Mouse (Mus musculus): ENCODE measurements around the gene Lce1c. TPM values are rescaled to one million over a fixed set of nuclear protein-coding genes. Genes with fewer than 3 reads are reported as not detected.

The Lce1c gene
- 108 and 297 TPM in 2 replicates for polyA plus RNA-seq (2012; rRNA removed)

DNA sequence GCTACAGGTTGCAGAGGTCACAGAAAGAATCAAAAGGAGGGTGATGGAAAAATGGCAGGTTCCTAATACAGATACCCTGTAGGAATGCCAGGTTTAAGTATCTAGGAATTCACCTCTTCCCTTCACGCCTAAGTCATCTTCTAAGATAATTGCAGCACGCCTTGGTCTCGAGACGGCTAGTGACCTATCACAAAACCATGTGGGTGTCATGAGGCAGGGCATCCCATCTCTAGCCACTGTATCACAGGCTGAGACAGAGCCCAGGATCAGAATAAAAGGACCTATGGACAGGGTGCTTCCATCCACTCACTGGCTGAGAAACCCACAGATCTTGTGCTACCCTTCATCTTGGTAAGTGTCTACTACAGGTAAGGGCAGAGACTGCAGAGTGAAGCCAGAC is at the start of gene Lce1c:
TSS of gene Lce1c (plus strand) at position 301 of the 400 bp plus-strand sequence.

DNA sequence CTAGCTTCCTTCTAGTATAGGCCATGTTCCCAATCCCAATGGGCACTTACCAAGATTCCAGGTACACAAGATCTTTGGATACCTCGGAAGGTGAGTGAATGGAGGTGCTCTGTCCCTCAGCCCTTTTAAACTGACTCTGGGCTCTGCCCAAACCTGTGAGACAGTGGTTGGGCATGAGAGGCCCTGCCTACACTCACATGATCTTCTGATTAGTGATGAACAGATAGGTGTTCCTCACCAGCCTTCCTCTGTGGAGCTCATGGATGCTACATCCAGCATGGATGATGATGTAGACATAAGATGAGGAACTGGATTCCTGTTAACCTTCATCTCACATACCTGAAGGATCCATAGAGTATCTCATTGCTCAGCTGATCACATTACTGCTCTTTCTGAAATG is 30.8 kb upstream of the Lce1c start, which contains the start of gene Lce1a1:
TSS of gene Lce1a1 (minus strand) at position 101 of the 400 bp plus-strand sequence.

DNA sequence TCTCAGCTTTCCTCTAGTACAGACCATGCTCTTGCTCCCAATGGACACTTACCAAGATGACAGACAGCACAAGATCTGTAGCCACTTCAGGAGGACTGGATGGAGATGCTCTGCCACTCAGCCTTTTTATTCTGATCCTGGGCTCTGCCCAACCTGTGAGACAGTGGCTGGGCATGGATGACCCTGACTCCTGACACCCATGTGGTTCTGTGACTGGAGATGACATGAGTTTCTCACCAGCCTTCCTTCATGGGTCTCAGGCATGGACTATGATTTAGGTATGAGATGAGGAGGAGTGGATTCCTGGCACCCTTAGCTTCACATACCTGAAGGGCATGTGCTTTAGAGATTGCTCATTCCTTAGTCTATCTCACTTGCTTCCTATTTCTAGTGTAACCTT is 22.2 kb upstream of the Lce1c start, which contains the start of gene Lce1b:
TSS of gene Lce1b (minus strand) at position 101 of the 400 bp plus-strand sequence.

DNA sequence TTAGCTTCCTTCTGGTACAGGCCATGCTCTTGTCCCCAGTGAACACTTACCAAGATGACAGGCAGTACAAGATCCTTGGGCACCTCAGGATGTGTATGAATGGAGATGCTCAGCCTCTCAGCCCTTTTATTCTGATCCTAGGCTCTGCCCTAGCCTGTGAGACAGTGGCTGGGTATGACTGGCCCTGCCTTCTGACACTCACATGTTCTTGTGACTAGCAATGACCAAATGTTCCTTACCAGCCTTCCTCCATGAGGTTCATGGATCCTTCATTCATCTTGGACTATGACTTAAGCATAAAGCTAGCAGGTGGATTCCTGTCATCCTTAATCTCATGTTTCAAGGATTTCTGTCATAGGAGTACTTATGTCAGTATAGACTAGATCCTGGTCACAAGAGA is 8.8 kb upstream of the Lce1c start, which contains the start of gene Lce1a2:
TSS of gene Lce1a2 (minus strand) at position 101 of the 400 bp plus-strand sequence.

DNA sequence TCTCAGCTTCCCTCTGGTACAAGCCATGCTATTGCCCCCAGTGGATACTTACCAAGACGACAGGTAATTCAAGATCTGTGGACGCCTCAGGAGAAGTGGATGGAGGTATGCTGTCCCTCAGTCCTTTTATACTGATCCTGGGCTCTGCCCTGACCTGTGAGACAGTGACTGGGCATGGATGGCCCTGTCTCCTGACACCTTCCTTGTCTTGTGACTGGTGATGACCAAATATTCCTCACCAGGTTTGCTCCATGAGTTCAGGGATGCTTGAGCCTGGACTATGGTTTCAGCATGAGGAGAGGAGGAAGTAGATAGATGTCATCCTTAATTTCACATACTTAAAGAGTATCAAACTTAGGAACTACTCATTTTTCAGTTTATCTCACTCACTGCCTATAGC is 8.1 kb downstream of the Lce1c start, which contains the start of gene Lce1d:
TSS of gene Lce1d (minus strand) at position 101 of the 400 bp plus-strand sequence.

DNA sequence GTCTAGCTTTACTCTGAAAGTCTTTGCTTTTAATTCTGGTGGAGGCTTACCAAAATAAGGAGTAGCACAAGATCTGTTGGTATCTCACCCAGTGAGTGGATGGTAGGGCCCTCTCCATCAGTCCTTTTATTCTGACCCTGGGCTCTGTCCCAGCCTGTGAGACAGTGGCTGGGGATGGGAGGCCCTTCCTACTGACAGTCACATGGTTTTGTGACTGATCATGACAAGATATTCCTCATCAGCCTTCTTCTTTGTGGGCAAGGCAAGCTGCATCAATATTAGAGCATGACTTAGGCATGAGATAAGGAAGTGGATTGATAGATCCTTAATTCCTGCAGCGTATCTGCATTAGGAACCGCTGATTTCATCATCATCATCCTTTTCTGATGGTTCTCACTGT is 29.9 kb downstream of the Lce1c start, which contains the start of gene Lce1e:
TSS of gene Lce1e (minus strand) at position 101 of the 400 bp plus-strand sequence.

DNA sequence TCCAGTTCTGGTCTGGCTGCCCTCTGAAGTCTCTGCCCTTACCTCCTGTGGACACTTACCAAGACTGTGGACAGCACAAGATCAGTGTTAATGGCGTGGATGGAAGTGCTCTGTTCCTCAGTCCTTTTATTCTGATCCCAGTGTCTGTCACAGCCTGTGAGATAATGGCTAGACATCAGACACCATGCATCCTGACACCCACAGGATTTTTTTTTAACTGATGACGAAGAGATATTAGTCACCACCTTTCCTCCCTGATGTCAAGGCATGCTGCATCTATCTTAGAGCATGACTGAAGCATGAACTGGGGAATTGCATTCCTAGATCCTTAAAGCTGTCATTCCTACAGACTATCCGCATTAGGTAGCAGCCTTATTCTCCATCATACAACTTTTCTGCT is 41.2 kb downstream of the Lce1c start, which contains the start of gene Lce1f:
TSS of gene Lce1f (minus strand) at position 101 of the 400 bp plus-strand sequence.

Other genes with a start within 250 kb of the Lce1c start
- 4.8 and 10.8 TPM in 2 replicates for gene Gm9774, start 249.8 kb upstream of the Lce1c start, polyA plus RNA-seq (2012; rRNA removed)
- gene Sprr2k, start 246.7 kb upstream of the Lce1c start, polyA plus RNA-seq (2012; rRNA removed), result 0.52 and 0.62 TPM in 2 replicates
- 22.3 and 23.6 TPM in 2 replicates for gene Sprr1b, start 240.5 kb upstream of the Lce1c start, polyA plus RNA-seq (2012; rRNA removed)
- gene Sprr3, start 220.5 kb upstream of the Lce1c start, polyA plus RNA-seq (2012; rRNA removed), result 1,016 and 1,618 TPM in 2 replicates
- gene Sprr1a, start 193.4 kb upstream of the Lce1c start, polyA plus RNA-seq (2012; rRNA removed), result 608 and 748 TPM in 2 replicates
- not detected in 2 replicates for gene Sprr4, start 178.8 kb upstream of the Lce1c start, polyA plus RNA-seq (2012; rRNA removed)
- gene 2310046K23Rik, start 144.7 kb upstream of the Lce1c start, polyA plus RNA-seq (2012; rRNA removed), result 0.13 and 0.28 TPM in 2 replicates
- gene Ivl, start 105.5 kb upstream of the Lce1c start, polyA plus RNA-seq (2012; rRNA removed), result 1.8 and 2.7 TPM in 2 replicates
- not detected in 2 replicates for gene Smcp, start 90.2 kb upstream of the Lce1c start, polyA plus RNA-seq (2012; rRNA removed)
- 2.9 and 3.0 TPM in 2 replicates for gene 2210017I01Rik, start 71.8 kb upstream of the Lce1c start, polyA plus RNA-seq (2012; rRNA removed)
- gene Lce6a, start 57.6 kb upstream of the Lce1c start, polyA plus RNA-seq (2012; rRNA removed), result 0.77 and 3.0 TPM in 2 replicates
- gene Lce1a1, start 30.9 kb upstream of the Lce1c start, polyA plus RNA-seq (2012; rRNA removed), result 113 and 390 TPM in 2 replicates
- gene Lce1b, start 22.3 kb upstream of the Lce1c start, polyA plus RNA-seq (2012; rRNA removed), result 117 and 331 TPM in 2 replicates
- gene Lce1a2, start 8.9 kb upstream of the Lce1c start, polyA plus RNA-seq (2012; rRNA removed), result 97.3 and 328 TPM in 2 replicates
- 105 and 245 TPM in 2 replicates for gene Lce1d, start 8.0 kb downstream of the Lce1c start, polyA plus RNA-seq (2012; rRNA removed)
- gene Lce1e, start 29.8 kb downstream of the Lce1c start, polyA plus RNA-seq (2012; rRNA removed), result 50.9 and 159 TPM in 2 replicates
- gene Lce1f, start 41.1 kb downstream of the Lce1c start, polyA plus RNA-seq (2012; rRNA removed), result 83.4 and 310 TPM in 2 replicates
- 0.45 and 1.1 TPM in 2 replicates for gene Gm38119, start 59.8 kb downstream of the Lce1c start, polyA plus RNA-seq (2012; rRNA removed)
- 41.5 and 134 TPM in 2 replicates for gene Lce1g, start 73.1 kb downstream of the Lce1c start, polyA plus RNA-seq (2012; rRNA removed)
- 63.4 and 161 TPM in 2 replicates for gene Lce1h, start 85.8 kb downstream of the Lce1c start, polyA plus RNA-seq (2012; rRNA removed)
- 70.5 and 204 TPM in 2 replicates for gene Lce1i, start 99.7 kb downstream of the Lce1c start, polyA plus RNA-seq (2012; rRNA removed)
- 58.0 and 193 TPM in 2 replicates for gene Lce1j, start 111.3 kb downstream of the Lce1c start, polyA plus RNA-seq (2012; rRNA removed)
- 34.9 and 89.6 TPM in 2 replicates for gene Lce1k, start 128.6 kb downstream of the Lce1c start, polyA plus RNA-seq (2012; rRNA removed)
- 21.1 and 65.4 TPM in 2 replicates for gene Kprp, start 148.0 kb downstream of the Lce1c start, polyA plus RNA-seq (2012; rRNA removed)
- 33.4 and 88.8 TPM in 2 replicates for gene Lce1l, start 172.0 kb downstream of the Lce1c start, polyA plus RNA-seq (2012; rRNA removed)
- 17.7 and 52.2 TPM in 2 replicates for gene 2310050C09Rik, start 191.0 kb downstream of the Lce1c start, polyA plus RNA-seq (2012; rRNA removed)
- 68.7 and 136 TPM in 2 replicates for gene Lce3a, start 247.0 kb downstream of the Lce1c start, polyA plus RNA-seq (2012; rRNA removed)

All from stomach, adult 2 months (tissue).